Mouse (Mus musculus): ENCODE data around the gene Ralb. TPM values are rescaled to one million over a fixed set of nuclear protein-coding genes. Genes with fewer than 3 reads are reported as not detected.
A peak's percentile ranks its signal among the peaks of the same experiment; 100 is the strongest.

The Ralb gene
- polyA plus RNA-seq (2015; fragmentation: Nextera tagmentation; extraction: Ambion mirVana): 78.2 and 81.4 TPM in 2 replicates

GRCm38 (mm10) chr1:119504260-119505062, at the start of gene Ralb:
Ralb (minus strand) TSS chr1:119504794.
- peak; percentile 97 for ATAC-seq (ENCODE audit: low read depth)
- Histone ChIP-seq H3K9me3 (no peaks in the 10 kb centered on the region; the same call in 1 of the 2 replicates), H3K36me3 (peaks cover 6% of the 10 kb centered on the region; the same call in 1 of the 2 replicates), H3K4me3 (peak within 1 kb of the TSS; percentile 78), H3K4me2 (peak within 1 kb of the TSS; percentile 75), H3K27ac (replicated peaks) (peak within 1 kb of the TSS; percentile 71), H3K27me3 (peaks cover 6% of the 10 kb centered on the region; the same call in 1 of the 2 replicates), H3K4me1 (replicated peaks) (peaks cover 33% of the 10 kb centered on the region), H3K9ac (peak within 1 kb of the TSS; percentile 79)
- WGBS: under 1% methylated on average over 57 of the region's 57 CpGs

- H3K9me3 ChIP-seq: no peaks in the 10 kb centered on the region
- WGBS: 95% methylated on average over 1 of the region's 1 CpGs
- H3K9ac ChIP-seq: no peak overlapping the region
- peaks cover 26% of the 10 kb centered on the region; the same call in 1 of the 2 replicates for H3K36me3 ChIP-seq
- ATAC-seq (ENCODE audit: low read depth): no peak
- no peak overlapping the region for H3K4me3 ChIP-seq
- H3K4me2 ChIP-seq: no peak overlapping the region
- no peaks in the 10 kb centered on the region for H3K27me3 ChIP-seq
- no peak overlapping the region for H3K27ac ChIP-seq (replicated peaks)
- no peaks in the 10 kb centered on the region for H3K4me1 ChIP-seq (replicated peaks)
Observed at GRCm38 (mm10) chr1:119551651-119552050, 47.1 kb upstream of the Ralb start.

GRCm38 (mm10) chr1:119550064-119550463, 45.5 kb upstream of the Ralb start:
- peaks cover 32% of the 10 kb centered on the region; the same call in 1 of the 2 replicates for H3K36me3 ChIP-seq
- WGBS: 87% methylated on average over 2 of the region's 2 CpGs

DNA sequence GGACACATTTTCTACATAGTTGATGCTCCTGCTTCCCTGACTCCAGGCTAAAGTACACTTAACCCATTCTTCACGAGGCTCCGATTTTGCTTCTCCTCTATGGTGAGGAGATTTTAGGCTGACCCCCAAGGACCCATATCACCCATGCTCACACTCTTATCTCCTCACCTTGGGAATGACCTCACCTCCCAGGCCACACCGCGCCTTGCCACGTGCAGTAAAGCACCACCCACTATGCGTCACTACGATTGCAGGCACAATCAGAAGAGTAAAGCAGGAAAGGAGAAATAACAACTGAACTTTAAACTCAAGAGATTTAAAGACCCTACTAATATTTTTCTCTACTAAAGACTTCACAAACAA, 44.7 kb upstream of the Ralb start:
- H3K4me2 ChIP-seq: no peak overlapping the region
- no peaks in the 10 kb centered on the region for H3K9me3 ChIP-seq
- H3K27ac ChIP-seq (replicated peaks): no peak overlapping the region
- H3K9ac ChIP-seq: no peak overlapping the region
- WGBS: 92% methylated on average over 7 of the region's 7 CpGs
- ATAC-seq (ENCODE audit: low read depth): no peak
- no peak overlapping the region for H3K4me3 ChIP-seq
- H3K36me3 ChIP-seq: peaks cover 29% of the 10 kb centered on the region; the same call in 1 of the 2 replicates
- no peaks in the 10 kb centered on the region for H3K4me1 ChIP-seq (replicated peaks)
- no peaks in the 10 kb centered on the region for H3K27me3 ChIP-seq

More at GRCm38 (mm10) chr1:119550064-119550463, 45.5 kb upstream of the Ralb start:
- no peaks in the 10 kb centered on the region for H3K27me3 ChIP-seq
- no peak overlapping the region for H3K4me3 ChIP-seq
- no peak overlapping the region for H3K27ac ChIP-seq (replicated peaks)
- no peak overlapping the region for H3K4me2 ChIP-seq
- no peak overlapping the region for H3K9ac ChIP-seq
- H3K9me3 ChIP-seq: no peaks in the 10 kb centered on the region
- no peaks in the 10 kb centered on the region for H3K4me1 ChIP-seq (replicated peaks)
- no peak for ATAC-seq (ENCODE audit: low read depth)

DNA sequence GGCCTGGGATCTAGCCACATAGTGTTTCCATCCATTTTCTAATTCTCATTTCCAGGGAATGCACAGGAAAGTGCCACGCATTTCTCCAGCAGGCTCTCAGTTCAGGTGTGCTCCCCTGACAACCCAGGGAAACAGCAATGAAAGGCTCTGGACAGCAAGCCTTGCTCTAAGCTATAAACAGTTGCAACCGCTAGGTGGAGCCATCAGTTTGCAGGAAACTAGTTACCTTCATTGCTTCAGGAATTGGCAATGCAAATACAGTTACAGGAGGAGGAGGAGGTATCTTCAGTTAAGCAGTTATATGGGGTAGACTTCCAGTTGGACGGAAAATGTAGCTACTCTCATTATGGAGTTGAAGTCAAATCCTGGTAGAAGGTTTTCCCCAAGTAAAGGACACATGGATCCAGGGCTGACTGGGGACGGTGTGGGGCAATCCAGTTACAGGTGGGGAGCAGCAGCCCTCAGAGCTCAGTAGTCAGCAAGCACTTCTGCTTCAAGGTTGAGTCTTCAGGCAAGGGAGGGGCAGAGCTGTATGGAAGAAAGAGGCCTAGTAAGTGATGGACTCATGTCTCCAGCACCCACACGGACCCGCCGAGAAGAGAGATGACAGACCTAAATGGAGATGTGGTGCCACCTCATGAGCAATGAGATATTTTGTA, 44.2 kb upstream of the Ralb start:
- no peaks in the 10 kb centered on the region for H3K4me1 ChIP-seq (replicated peaks)
- H3K9ac ChIP-seq: no peak overlapping the region
- H3K9me3 ChIP-seq: no peaks in the 10 kb centered on the region
- H3K4me2 ChIP-seq: no peak overlapping the region
- peak; percentile 36; the same call in 1 of the 2 replicates for ATAC-seq (ENCODE audit: low read depth)
- 75% methylated on average over 7 of the region's 7 CpGs for WGBS
- H3K27ac ChIP-seq (replicated peaks): no peak overlapping the region
- no peak overlapping the region for H3K4me3 ChIP-seq
- no peaks in the 10 kb centered on the region for H3K27me3 ChIP-seq
- H3K36me3 ChIP-seq: peaks cover 24% of the 10 kb centered on the region; the same call in 1 of the 2 replicates

GRCm38 (mm10) chr1:119546490-119546889, 41.9 kb upstream of the Ralb start:
- WGBS: 96% methylated on average over 3 of the region's 3 CpGs
- Histone ChIP-seq H3K4me2 (no peak overlapping the region), H3K36me3 (peaks cover 25% of the 10 kb centered on the region; the same call in 1 of the 2 replicates), H3K4me1 (replicated peaks) (no peaks in the 10 kb centered on the region), H3K27me3 (no peaks in the 10 kb centered on the region), H3K27ac (replicated peaks) (no peak overlapping the region), H3K4me3 (no peak overlapping the region), H3K9me3 (no peaks in the 10 kb centered on the region), H3K9ac (no peak overlapping the region)
- ATAC-seq (ENCODE audit: low read depth): no peak

GRCm38 (mm10) chr1:119545671-119546070, 41.1 kb upstream of the Ralb start:
- H3K9ac ChIP-seq: no peak overlapping the region
- WGBS: 95% methylated on average over 4 of the region's 4 CpGs
- H3K36me3 ChIP-seq: peaks cover 25% of the 10 kb centered on the region; the same call in 1 of the 2 replicates
- no peak overlapping the region for H3K27ac ChIP-seq (replicated peaks)
- no peak overlapping the region for H3K4me3 ChIP-seq
- no peaks in the 10 kb centered on the region for H3K9me3 ChIP-seq
- H3K4me1 ChIP-seq (replicated peaks): no peaks in the 10 kb centered on the region
- no peak overlapping the region for H3K4me2 ChIP-seq
- H3K27me3 ChIP-seq: no peaks in the 10 kb centered on the region
- no peak for ATAC-seq (ENCODE audit: low read depth)

GRCm38 (mm10) chr1:119545164-119545563, 40.6 kb upstream of the Ralb start:
- no peak overlapping the region for H3K9ac ChIP-seq
- no peak overlapping the region for H3K4me2 ChIP-seq
- no peak overlapping the region for H3K4me3 ChIP-seq
- WGBS: 89% methylated on average over 2 of the region's 2 CpGs
- H3K4me1 ChIP-seq (replicated peaks): no peaks in the 10 kb centered on the region
- no peaks in the 10 kb centered on the region for H3K27me3 ChIP-seq
- H3K9me3 ChIP-seq: no peaks in the 10 kb centered on the region
- ATAC-seq (ENCODE audit: low read depth): no peak
- no peak overlapping the region for H3K27ac ChIP-seq (replicated peaks)
- H3K36me3 ChIP-seq: peaks cover 24% of the 10 kb centered on the region; the same call in 1 of the 2 replicates

GRCm38 (mm10) chr1:119544611-119545155, 40.1 kb upstream of the Ralb start:
- Histone ChIP-seq H3K4me1 (replicated peaks) (no peaks in the 10 kb centered on the region), H3K36me3 (peaks cover 20% of the 10 kb centered on the region; the same call in 1 of the 2 replicates), H3K9me3 (no peaks in the 10 kb centered on the region), H3K27ac (replicated peaks) (no peak overlapping the region), H3K27me3 (no peaks in the 10 kb centered on the region), H3K9ac (no peak overlapping the region), H3K4me3 (no peak overlapping the region), H3K4me2 (no peak overlapping the region)
- ATAC-seq (ENCODE audit: low read depth): no peak
- 86% methylated on average over 5 of the region's 5 CpGs for WGBS

GRCm38 (mm10) chr1:119543316-119543715, 38.7 kb upstream of the Ralb start:
- 94% methylated on average over 6 of the region's 6 CpGs for WGBS
- H3K27ac ChIP-seq (replicated peaks): no peak overlapping the region
- no peak overlapping the region for H3K4me3 ChIP-seq
- ATAC-seq (ENCODE audit: low read depth): no peak
- no peaks in the 10 kb centered on the region for H3K4me1 ChIP-seq (replicated peaks)
- no peak overlapping the region for H3K4me2 ChIP-seq
- no peaks in the 10 kb centered on the region for H3K27me3 ChIP-seq
- H3K36me3 ChIP-seq: peaks cover 20% of the 10 kb centered on the region; the same call in 1 of the 2 replicates
- no peaks in the 10 kb centered on the region for H3K9me3 ChIP-seq
- no peak overlapping the region for H3K9ac ChIP-seq

- Histone ChIP-seq H3K36me3 (peaks cover 11% of the 10 kb centered on the region; the same call in 1 of the 2 replicates), H3K4me2 (no peak overlapping the region), H3K27ac (replicated peaks) (no peak overlapping the region), H3K4me3 (no peak overlapping the region), H3K9ac (no peak overlapping the region), H3K9me3 (no peaks in the 10 kb centered on the region), H3K27me3 (no peaks in the 10 kb centered on the region), H3K4me1 (replicated peaks) (no peaks in the 10 kb centered on the region)
- no peak for ATAC-seq (ENCODE audit: low read depth)
- WGBS: 83% methylated on average over 3 of the region's 3 CpGs
Observed at GRCm38 (mm10) chr1:119541570-119541969, 37.0 kb upstream of the Ralb start.
